Mouse (Mus musculus) common myeloid progenitor, adult 5-6 weeks (primary cell): ENCODE measurements around the gene Pacs1. TPM values are rescaled to one million over a fixed set of nuclear protein-coding genes. Genes with fewer than 3 reads are reported as not detected.

ENCODE experiments used
- ATAC-seq: replicated peaks from 2 replicates; pipeline ENCODE4 v1.8.0; 2016; ENCODE audit warnings: low read depth, mild to moderate bottlenecking, moderate TSS enrichment, inconsistent platforms; ENCODE audit not compliant: poor library complexity, severe bottlenecking
- total RNA-seq: library from RNA; stranded (forward); fragments of 200-1000, 187-1606 nt; gene quantifications from 2 replicates; pipeline ENCODE4 v1.2.3, GENCODE M21; 2017

Gene Pacs1
- 9.7 and 20.6 TPM in 2 replicates for total RNA-seq

DNA sequence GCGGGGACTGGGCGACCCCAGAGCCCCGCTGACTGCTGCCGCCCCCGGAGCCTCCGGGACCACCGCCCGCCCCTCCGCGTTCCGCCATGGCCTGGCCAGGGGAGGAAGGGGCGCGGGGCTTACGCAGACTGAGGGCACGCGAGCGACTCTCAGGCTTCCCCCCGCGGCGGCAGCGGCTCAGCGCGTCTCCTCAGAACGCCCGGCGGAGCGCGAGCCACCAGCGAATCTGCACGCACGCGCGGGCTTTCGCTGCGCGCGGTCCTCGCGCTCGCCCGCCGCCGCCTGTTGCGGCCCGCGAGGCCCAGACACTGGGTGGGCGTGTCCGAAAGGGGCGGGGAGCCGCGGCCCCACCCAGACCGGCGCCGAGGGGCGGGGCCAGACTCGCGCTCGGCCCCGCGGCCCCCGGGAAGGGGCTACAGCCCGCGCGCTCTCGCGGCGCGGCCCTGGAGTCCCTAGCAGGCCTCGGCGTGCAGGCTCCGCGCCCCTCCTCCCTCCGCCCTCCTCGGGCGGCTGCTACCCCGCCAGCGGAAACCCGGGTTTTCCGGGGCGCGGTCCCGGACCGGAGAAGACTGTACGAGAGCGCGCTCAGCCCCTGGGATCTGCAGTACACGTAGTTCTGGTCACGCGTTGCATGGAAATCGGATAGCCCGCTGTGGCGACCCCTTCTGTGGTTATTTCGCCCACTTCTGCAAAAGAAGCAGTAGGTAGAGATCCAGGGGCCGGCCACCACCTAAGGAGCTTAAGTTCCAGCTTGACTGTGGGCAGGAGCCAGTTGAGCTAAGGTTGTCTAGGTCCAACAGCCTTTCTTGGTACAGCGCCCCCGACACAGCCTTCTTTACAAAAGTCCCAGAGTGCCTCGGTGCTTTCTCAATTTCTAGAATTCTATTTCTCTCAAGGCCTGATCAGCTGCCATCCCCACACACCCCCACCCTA, at the start of gene Pacs1:
TSS of gene Pacs1 (minus strand) at position 319 of the 933 bp plus-strand sequence.
- ATAC-seq = peak; percentile 78

DNA sequence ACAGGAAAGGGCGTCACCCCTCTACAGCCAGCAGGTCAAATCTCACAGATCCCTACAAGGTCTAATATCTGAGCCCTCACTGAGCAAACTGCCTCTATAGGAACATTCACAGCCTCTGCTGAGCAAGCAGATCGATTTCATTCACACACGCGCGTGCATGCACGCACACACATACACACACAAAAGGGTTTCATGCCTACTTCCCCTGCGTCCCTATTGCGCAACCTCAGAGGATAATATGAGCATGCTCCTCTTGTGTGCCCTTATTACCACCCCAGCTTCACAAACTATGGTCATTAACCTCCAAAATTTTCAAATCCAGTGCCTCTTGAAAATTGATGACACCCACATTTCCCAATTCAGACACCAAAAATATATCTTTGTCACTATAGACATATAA, 40.3 kb upstream of the Pacs1 start:
- ATAC-seq = no peak

DNA sequence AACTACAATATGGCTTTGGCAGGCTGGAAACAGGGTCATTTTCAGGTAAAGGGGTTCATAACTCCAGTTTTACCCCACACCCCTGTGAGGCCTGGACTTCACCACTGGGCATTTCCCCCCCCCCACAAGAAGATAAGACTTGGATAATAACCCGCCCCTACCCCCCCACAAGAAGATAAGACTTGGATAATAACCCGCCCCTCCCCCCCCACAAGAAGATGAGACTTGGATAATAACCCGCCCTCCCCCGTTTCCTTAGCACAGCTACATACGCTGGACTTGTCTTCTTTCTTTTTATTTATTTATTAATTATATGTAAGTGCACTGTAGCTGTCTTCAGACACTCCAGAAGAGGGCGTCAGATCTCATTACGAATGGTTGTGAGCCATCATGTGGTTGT, 36.1 kb upstream of the Pacs1 start:
- no peak for ATAC-seq

DNA sequence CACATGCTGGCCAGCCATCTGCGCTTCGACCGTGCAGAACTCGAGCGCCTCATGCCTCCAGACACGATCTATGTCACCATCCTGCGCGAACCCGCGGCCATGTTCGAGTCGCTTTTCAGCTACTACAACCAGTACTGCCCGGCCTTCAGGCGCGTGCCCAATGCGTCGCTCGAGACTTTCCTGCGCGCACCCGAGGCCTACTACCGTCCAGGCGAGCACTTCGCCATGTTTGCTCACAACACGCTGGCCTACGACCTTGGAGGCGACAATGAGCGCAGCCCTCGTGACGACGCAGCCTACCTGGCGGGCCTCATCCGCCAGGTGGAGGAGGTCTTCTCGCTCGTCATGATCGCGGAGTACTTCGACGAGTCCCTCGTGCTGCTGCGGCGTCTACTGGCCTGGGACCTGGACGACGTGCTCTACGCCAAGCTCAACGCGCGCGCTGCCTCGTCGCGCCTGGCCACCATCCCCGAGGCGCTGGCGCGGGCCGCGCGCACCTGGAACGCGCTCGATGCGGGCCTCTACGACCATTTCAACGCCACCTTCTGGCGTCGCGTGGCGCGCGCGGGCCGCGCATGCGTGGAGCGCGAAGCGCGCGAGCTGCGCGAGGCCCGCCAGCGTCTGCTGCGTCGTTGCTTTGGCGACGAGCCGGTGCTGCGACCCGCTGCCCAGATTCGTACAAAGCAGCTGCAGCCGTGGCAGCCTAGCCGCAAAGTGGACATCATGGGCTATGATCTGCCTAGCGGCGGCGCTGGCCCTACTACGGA, 34.2 kb upstream of the Pacs1 start:
- no peak for ATAC-seq

DNA sequence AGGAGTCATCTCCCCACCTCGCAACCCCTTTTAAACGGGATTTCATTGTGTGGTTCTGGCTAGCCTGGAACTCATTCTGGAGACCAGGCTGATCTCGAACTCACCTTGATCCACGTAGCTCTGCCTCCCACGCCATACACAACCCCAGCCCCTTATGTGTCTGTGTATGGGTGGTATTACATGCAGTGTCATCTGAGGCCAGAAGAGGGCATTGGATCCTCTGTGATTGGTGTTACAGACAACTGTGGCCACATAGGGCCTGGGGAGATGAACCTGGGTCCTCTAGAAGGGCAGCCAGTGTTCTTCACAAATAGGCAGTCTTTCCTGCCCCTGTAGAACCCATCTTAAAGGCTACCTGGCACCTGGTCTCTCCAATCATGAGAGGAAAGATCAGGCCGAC, 33.4 kb upstream of the Pacs1 start:
- peak; percentile 30; the same call in 1 of the 2 replicates for ATAC-seq

DNA sequence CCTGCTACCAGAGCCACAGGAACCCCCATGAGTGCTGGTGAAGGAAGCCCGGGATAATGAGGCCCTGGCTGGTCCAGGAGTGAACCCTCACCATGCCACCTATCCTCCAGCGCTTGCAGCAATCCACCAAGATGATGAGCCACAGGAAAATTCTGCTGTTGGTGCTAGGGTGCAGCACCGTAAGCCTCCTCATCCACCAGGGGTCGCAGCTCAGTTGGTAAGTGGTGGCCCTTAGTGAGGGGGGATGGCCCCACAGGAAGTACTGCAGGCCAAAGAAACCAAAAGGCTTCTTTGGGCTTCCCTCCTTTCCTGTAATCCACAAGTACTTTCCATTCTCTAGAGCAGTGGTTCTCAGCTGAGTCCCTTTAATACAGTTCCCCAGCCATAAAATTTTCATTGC, 29.5 kb upstream of the Pacs1 start:
- peak; percentile 89 for ATAC-seq

DNA sequence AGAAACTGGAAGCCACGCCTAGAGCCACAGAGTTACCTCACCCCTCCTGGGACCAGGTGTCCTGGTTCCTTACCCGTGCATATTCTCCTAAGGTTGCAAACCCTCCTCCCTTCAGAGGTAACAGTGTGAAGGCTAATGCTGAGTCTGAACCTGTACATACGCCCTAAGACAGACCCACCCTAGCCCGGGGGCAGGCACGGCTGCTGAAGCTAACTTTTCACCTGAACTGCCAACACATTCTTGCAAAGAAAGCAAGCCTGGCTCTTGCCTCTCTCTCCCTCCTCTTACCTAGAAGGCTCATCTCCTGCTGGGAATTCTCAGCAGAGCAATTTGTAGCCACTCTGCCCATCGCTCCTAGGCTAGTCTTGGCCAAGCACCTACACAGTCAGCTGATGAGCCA, 27.7 kb upstream of the Pacs1 start:
- ATAC-seq = no peak

DNA sequence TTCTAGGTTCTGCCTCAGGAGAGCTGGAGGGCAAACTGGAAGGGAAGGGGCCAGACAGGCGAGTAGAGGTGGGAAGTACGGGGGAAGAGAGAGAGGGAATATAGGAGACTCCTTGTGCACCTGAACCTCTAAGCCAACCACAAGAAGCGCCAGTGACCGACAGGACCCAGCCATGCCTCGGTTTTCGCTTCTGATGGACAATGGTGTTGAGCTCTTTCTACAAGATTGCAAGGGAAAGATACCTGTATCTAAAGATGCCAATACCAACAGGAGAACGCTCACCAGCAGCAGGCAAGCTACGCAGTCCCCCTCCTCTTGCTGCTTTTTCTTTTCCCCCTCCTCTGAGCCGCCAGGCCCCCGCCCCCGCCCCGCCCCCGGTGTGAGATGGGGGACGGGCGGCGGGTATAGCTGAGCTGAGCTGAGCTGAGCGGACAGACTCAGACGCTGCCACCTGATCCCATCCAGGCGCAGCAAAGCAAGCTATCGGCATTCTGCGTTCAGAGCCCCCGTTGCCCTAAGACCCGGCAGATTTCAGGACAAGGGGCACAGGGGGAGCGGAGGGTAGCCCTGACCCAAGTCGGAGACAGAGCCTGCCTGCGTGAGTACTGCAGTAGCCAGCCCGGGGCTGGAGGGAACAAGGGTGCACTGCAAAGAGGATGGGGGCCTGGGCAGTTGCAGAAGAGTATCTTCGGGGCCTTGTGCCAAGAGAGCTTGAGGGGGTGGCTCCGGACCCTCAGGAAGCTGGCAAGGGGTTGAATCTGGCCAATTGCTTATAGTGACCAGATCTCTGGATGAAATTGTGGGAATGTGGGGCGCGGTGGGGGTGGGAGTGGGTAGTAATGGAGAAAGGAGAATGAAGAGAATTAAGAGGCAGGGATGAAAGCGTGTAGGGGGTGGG, 25.2 kb upstream of the Pacs1 start, which contains the start of gene Gal3st3:
TSS of gene Gal3st3 (plus strand) at position 429 of the 898 bp plus-strand sequence.
- ATAC-seq = no peak

DNA sequence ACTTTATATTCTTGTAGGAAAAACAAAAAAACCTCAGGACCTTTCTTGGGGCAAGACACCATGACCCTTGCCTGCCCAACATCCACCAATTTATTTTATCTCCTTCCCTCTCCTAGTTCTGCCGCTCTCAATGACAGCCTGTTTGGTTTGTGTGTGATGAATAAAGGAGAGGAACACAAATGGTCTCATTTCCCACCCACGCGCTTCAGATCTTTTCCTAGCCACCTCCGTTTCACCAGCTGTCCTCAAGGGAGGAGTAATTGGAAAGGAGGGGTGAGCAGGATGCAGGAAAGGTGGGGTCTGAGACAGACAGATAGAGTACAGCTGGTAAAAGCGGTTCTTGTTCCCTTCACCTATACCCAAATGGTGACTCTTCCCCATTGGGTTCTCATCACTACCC, 23.7 kb upstream of the Pacs1 start:
- ATAC-seq = no peak

DNA sequence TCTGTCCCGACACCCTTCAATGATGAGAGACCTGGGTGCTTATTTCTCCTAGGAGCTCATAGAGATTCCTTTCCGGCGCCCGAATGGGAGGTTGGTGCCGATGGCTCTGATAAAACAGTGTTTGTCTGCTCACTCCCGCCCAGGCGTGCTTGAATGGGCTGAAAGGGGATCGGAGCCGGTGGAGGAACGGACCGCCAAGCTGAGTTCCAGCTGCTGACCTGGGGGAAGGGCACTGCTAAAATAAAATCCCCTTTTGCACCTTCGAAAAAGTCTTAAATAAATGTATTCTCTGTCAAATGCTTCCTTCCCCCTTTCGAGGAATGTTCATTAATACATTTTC, 22.8 kb upstream of the Pacs1 start:
- ATAC-seq = peak; percentile 33

DNA sequence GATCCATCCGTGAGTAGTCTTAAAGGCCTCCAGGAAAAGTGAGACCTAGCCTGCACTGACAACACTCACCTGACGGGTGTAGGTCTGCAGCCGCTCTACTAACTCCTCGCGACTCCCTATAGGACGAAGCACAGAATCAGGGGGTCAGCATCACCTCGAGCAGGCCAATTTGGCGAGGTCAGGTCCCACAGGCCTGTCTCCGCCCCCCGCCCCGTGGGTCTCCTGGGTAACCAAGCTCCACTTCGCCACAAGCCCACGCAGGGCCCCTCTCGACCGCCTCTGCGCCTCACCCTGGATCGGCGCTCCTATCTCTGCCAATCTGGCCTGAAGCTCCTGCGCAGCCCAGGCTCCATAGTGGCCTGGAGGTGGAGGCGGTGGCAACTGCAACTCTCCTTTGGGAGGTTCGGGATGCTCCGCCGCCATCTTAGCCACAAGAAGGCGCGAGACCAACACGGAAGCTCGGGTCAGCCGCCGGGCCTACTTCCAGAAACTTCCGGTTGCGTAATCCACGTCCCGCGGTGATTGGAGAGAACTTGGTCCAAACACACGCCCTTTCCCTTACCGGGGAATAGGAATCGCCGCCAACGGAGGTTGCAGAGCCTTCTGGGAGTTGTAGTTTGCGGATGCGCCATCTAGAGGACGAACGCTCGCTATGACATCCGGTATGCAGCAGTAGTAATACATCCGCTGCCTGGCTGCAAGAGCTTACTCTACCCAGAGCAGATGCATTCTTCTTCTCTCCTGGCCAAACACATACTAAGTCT, 22.2 kb upstream of the Pacs1 start, which contains the start of gene Sf3b2:
TSS of gene Sf3b2 (minus strand) at position 484 of the 764 bp plus-strand sequence.
- ATAC-seq = peak; percentile 98

DNA sequence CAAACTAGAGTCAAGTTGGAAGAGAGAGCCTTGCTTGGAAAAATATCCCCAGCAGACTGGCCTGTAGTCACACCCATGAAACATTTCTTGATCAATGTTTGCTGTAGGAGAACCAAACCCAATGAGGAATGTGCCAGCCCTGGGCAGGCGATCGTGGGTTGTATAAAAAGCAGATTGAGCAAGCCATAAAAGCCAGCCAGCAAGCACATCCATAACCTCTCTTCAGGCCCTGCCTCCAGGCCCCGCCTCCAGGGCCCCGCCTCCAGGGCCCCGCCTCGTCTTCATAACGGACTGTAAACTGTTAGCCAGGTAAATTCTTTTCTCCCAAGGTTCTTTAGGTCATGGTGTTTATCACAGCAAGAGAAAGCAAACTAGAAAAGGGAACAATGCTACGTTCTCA, 5.5 kb upstream of the Pacs1 start:
- no peak for ATAC-seq

DNA sequence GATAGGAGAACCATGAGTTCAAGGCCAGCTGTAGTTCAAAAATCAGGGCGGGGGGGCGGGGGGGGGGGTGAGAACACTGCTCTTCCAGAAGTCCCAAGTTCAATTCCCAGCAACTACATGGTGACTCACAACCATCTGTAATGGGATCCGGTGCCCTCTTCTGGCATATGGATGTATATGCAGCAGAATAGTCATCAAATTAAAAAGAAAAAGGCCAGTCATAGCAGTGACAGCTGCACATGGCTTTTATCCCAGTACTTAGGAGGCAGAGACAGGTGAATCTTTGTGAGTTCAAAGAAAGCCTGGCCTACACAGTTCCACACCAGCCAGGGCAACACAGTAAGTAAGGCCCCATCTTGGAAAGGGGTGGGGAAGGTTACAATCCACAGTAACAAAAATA, 4.2 kb upstream of the Pacs1 start:
- no peak for ATAC-seq

DNA sequence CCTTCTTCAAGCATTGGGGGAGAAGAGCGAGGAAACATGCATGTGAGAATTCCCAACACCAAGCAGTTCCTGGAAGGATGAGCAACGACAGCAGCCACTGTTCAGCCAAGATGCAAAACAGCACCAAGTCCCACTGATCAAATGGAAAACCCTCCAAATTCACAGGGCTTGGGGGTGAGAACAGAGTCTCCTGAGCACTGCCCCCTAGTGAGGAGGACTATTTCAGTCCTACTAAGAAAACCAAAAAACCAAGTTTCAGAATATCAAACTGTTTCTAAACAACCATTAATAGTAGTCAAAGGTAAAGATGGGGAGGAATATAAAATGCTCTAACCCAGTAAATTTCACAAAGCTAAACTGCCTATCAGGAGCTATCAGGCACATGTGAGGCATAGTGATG, 3.6 kb upstream of the Pacs1 start:
- no peak for ATAC-seq

DNA sequence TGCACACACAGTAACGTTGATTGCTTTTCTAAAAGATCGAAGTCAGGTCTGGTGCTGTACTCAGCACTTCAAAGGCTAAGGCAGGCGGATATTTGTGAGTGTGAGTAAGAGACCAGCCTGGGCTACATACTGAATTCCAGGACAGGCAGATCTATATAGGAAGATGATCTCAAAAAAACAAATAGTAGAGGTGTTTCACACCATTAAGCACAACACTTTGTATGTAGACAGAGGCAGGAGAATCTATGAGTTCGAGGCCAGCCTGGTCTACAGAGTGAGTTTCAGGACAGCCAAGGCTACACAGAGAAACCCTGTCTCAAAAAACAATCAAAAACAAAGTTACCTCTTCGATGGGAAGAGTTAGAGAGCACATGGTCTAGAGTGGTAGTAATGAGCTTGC, 2.8 kb upstream of the Pacs1 start:
- ATAC-seq = no peak

DNA sequence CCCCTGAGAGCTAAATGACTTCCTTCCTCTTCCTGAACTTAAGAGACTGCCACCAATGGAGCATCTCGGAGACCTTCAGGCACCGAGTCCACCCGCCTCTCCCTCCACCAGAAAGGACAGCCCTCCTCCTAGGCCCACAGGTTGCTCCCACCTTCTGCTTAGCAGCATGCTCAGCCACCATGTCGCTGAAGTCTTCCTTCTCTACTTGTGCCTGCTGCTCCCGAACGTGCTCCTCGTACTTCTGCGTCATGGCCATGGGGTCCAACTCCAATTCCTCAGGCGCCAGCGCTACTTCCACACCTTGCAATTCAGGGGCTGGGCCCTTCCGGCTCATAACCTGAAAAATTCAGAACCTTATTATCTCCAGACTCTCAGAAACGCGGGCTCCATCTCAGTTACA, 1.7 kb upstream of the Pacs1 start:
- ATAC-seq = no peak

DNA sequence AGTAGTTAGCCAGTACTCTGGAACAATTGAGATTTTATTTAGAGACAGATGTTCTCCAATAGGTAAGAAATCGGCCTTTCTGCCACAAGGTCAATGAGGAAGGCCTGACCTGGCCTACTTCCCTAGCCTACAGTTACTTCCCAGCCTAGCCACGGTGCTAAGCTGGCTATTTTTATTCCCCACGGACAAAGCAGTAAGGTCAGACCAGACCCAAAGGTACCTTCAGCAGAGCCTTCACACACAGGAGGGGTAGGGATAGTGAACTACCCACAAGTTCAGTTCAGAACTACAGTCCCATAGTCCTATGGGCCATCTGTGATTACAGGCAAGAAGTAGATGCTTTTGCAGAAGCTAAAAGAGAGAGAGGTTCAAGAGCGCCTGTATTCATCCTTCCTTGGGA, 997 bp upstream of the Pacs1 start:
- no peak for ATAC-seq

DNA sequence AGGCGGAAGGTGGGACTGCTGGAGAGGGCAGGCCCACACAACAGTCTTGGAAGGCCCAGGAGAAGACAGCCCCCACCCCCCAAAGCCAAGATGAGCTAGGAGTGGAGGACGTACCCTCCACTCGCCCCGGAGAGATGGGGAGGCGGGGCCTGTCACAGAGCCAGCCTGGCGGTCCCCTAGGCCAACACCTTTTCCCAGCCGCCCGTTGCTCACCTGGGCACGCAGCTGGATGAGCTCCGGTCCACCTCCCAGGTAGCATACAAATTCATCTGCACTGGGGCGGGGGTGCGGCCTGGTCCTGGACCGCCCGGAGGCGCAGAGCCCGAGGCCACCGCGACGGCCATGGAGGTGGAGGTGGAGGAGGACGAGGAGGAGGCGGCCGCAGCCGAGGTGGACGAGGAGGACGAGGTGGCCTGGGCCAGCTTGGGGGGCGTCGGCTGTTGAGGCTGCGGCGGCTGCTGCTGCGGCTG, 558 bp downstream of the Pacs1 start:
- no peak for ATAC-seq

DNA sequence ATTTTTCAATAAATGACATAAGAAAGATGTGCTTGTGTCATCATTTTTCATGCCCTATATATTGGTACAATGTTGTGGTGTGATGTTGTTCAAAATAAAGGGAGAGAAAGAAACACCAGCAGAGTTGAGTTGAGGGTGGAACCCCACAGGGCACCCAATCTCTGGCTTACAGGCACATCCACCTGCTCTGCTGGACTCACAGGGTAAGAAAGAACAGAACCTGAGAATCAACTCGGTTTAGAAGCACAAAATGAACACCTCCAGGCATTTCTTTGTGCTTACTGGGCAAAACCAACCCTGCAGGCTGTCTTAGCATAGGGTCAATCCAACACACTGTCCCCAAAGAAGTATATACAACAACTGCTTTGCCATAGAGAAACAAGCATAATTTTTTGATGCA, 1.5 kb downstream of the Pacs1 start:
- no peak for ATAC-seq
